Mouse (Mus musculus) kidney, postnatal 25 days (tissue): ENCODE results near the gene Jag1.

ENCODE experiments used
- DNase-seq, 2 experiments: peaks; one replicate each; pipeline ENCODE4 v3.0.0; 2021; ENCODE audit warnings: mixed read lengths in 2 of 2

Gene Jag1

DNA sequence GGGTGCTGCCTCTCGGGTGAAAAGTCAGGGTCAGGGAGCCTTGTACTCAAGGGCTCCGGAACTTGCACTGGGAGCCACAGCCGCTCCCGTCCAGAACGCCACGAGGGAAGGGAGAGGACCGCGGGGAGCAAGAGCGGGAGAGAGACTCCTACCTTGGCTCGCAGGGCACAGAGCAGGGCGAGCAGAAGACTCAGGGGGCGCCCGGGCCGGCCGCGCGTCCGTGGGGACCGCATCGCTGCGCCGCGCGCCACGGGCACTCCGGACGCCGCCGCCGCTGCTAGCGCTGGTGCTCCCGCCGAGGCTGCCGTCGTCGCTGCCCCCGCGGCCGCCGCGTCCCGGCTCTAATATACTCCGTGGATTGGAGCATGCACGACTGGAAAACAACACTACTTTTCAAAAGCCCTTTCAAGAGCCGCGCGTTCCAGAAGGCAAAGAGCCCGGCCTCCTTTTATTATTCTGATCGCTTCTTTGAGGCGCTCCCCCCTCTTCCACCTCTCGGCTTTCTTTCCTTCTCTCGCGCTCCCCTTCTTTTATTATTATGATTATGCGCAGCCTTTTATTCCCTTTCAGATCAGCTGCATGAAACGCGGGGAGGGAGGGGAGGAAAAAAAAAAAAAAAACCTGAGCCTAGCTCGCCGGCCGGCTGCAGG, at the start of gene Jag1:
Gene Jag1, minus strand, starts transcription at position 620 of the 650 bp plus-strand sequence.
- peak; percentile 49 to 61 for DNase-seq

DNA sequence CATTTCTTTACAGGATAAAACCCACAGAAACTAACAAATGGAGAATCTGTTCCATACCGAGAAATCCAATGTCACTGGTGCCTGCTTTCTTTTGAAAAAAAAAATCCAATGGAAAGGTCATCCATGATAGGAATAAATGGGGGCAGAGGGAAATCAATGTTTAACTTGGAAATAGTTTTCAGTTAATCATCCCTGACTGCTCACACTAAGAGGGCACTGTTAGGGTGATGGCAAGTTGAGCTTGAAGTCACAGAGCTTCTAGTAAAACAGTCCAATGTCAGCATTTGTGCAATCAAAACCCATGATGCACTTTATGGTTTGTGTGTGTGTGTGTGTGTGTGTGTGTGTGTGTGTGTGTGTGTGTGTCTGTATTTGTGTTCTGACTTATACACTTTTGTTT, 39.6 kb upstream of the Jag1 start:
- peak; percentile 7 to 37 for DNase-seq

- peak in 1 of 2 experiments; percentile 3 for DNase-seq
Measured at GRCm38 (mm10) chr2:137153825-137154224, 37.4 kb upstream of the Jag1 start.

DNA sequence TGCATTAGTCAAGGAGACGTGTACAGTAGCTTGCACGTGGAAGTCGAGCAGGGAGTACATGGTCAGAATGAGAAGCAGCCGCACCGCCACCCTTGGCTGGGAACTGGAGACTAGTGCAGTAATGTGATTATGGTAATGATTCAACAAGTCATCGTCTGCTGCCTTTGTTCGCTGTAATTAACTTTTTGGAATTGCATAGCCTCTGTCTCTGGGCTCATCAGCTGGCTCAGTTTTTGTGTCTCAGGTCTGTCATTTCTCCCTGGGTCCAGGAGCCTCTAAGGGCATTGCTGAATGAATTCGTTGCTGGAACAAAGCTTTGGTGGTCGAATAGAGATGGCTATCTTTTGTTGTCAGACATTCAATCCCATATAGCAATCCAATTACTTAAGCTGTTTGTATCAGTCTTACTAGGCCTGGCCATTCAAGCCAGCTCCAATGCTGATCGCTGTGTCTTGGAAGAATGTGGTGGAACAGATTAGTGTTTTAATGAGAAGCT, 36.8 kb upstream of the Jag1 start:
- DNase-seq: no peak

GRCm38 (mm10) chr2:137150953-137151352, 34.5 kb upstream of the Jag1 start:
- no peak for DNase-seq

DNA sequence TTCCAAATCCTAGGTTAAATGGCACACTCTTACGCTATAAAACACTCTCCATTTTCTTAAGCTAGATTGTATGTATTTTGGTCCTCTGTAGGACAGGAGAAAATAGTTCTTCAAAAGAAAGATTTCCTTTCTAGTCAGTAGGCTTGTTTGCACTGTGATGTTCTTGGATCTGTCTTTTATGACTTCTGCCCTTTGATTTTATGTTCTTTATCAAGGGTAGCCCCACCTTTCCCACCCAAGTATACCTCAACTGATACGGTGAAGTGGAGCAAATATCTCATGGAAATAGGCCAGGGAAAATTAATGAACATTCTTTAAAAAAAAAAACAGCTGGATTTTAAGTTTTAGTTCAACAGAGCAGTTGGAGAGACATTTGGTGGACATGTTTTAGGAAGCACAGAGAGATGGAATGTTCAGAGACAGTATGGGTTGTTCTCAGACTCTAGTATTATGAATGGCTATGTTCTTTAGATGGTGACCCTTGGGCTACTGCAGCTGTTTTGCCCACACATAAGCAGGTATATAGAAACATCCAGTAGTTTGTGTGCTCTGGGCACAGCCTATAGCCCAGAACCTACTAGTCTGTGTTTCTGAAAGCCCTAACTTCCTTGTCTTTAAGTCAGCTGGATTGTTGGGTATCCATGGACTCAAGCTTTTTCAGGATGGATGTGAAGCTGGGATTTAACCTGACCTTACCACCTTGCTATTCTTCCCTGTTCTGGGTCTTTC, 30.7 kb upstream of the Jag1 start:
- DNase-seq: no peak

GRCm38 (mm10) chr2:137138063-137138462, 21.6 kb upstream of the Jag1 start:
- no peak for DNase-seq

GRCm38 (mm10) chr2:137134035-137134434, 17.6 kb upstream of the Jag1 start:
- DNase-seq: no peak

GRCm38 (mm10) chr2:137124861-137125260, 8.4 kb upstream of the Jag1 start:
- no peak for DNase-seq

DNA sequence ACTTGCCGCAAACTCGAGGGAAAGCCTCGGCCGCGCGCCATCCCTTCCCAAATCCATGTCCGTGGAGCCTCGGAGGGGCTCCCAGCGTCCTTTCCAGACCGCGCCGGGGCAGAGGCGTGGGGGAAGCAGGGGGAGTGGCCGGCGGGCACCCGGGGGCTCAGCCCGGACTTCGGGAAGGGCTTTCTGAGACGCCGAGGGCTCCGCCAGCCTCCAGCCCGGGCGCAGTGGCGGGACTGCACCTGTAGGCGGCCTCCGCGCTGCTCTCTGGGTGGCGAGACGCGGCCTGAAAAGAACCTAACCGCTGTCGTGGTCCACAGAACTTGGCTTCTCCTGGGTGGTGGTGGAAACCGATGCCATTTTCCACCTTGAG, 862 bp upstream of the Jag1 start:
- DNase-seq: peak; percentile 91 to 93

DNA sequence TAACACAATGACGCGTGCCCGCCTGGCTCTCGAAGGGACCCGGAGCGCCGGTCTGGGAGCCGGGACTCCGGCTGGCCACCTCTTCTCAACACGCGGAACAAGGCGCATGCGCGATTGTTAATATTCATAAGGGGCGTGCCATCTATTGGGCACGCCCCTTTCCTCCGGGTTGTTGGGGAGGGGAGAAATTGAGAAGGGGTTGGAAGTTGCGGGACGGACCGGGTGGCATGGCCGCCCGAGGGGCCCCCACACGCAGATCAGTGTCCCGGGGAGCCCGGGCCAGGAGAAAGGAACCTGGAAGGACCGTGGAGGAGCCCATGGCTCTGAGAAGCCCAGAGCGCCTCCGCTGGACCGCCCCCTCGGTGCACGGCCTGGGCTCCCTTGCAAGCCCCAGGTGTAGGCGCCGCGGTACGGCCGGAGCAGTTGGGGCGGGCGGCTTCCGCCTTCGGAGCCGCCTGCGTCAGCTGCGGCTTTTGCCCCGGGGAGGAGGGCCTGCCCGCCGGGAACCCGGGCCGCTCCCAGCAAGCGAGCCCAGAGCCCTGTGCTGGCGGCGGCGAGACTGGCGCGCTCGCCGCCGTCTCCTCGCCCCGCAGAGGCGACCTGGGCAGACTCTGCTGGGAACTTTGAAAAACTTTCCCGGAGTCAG, 354 bp upstream of the Jag1 start:
- peak; percentile 95 to 97 for DNase-seq

- peak; percentile 39 to 61 for DNase-seq
Measured at GRCm38 (mm10) chr2:137115241-137116024, 1.0 kb downstream of the Jag1 start.

DNA sequence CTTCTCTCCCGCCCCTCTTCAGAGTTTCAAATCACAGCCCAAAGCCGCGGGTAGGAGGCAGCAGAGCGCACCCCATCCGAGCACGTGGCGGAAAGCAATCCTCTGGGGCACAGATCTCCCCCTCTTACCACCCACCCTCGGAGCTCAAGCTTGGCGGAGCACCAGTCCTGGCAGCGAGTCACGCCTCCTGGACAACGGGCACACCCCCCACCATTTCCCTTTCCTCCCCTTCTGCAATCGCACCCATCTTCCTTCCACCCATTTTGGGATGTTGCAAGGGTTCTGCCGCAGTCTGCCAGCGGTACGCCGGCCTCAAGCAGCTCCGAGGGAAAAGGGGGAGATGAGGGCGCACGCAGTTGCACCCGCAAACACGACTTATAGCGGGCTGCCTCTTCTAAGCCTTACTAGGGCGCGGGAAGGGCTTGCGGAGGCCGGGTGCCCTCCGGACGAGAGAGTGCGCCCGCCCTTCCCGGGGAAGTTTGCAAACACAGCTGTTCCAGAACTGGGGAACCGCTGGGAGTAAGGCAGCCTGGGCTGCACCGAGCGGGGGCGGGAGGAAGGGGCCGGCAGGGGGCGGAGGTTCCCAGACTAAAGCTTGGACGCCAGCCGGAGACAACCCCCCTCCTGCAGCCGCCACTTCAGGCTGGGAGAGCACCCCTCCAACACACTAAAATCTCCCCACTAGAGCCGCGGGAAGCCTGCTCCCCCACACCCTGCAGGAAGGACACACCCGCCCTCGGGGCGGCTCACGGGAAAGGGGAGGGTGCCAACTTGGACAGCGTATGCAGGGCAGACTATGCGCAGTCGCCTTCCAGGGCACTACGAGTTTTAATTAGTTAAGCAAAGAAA, 2.0 kb downstream of the Jag1 start:
- DNase-seq: peak; percentile 81 to 91

- DNase-seq: peak in 1 of 2 experiments; percentile 45
Measured at GRCm38 (mm10) chr2:137113288-137114061, 3.0 kb downstream of the Jag1 start.

DNA sequence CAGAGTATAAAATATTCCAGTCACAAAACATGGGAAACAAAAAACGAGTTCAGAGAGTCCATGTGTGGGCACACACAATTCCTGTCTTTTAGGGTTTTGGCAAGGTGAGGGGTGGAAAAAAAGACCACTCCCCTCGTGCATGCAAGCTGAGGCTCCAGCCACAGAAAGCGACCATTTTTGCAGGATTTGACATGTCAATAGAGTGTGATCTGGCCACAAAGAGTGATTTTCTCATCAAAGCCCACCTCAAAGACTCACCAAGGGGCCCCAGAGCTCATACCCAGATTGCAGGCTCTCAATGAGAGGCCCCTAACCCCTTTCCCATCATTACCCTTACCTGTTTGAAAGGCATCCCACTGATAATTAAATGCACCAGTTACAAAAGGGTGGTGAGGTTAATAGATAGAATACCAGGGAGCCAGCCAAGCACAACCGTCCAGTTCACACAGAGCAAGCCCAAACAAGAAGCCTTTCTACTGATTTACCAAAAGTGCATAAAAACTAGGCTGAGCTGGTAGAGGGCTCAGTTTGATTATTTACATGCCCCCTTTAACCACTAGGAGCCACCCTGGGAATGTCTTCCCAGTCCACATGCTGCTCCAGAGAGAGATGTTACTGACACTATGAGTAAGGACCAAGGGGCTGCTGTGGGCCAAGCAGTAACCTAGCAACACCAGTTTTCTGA, 6.1 kb downstream of the Jag1 start:
- peak; percentile 43 to 55 for DNase-seq

DNA sequence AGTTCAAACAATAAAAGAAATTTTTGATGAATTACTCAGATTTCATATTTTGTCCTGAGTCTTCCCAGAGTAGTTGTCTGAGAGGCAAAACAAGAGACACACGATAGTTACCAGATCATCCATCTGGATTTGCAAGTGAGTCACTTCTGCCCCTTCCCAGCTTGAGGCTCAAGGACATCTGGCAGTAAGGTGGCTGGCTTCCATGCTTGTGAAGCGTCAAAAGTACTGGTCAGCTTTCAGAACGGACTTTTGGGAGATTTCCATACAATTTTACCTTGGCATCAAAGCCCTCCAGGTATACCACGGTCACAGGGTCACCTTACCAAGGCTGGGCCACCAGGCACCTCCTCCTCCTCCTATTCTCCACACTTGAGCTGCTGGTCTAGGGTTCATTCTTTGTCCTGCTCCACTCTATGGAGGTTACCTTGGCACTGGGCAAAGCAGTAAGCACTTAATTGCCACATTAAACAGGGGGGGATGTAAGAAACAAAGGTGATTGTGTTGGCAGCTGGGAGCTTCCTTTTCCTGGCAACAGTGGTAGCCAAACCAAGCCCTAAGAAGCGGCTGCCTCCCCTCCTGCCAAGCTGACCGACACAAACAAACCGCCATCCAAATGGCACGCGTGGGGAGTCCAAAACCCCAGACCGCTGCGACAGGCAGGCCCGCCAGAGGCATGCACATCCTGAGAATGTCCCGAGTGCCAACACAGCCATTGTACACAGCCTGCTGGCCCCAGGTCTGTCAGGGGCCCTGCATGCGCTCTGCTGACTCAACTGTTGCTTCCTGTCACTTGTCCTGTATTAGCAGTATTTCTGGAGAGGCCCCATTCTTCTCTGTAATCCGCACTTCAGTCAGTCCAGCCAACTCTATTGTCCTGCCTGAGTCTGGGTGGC, 6.9 kb downstream of the Jag1 start:
- peak in 1 of 2 experiments; percentile 57 for DNase-seq

GRCm38 (mm10) chr2:137107946-137108345, 8.5 kb downstream of the Jag1 start:
- no peak for DNase-seq

DNA sequence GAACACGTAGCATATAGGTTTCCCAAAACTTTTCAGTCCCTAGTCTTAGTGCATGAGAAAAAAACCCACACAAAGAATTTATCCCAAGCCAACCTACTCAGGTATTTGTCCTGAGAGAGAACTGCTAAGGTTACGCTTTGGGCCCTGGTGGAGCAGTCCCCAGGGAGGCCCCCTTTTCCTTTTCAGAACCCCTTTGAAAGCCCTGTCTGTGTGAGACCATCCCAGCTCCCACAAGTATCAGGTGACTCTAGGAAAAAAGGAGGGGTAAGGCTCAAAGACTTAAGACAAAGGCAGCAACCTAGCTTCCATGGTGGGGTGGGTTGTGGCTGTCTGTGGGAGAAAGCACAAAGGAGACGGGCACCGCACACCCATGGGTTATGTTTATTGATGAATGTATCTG, 9.2 kb downstream of the Jag1 start:
- DNase-seq: no peak

GRCm38 (mm10) chr2:137101074-137101473, 15.4 kb downstream of the Jag1 start:
- peak in 1 of 2 experiments; percentile 54 for DNase-seq
